Mouse (Mus musculus) heart, embryonic 11.5 days (tissue): ENCODE measurements at regions not wholly inside any gene's neighbourhood (a gene's known extent, or its start where the extent isn't known, plus 50 kb on each side); places are given as distances from the start of the nearest gene placed in this dataset.
A peak's percentile ranks its signal among the peaks of the same experiment; 100 is the strongest.

ENCODE experiments used
- ATAC-seq: fragments of 200-750 bp; cut with Nextera tagmentation; replicated peaks from 2 replicates; pipeline ENCODE4 v1.8.0; 2017; ENCODE audit warnings: moderate library complexity; ENCODE audit not compliant: insufficient number of reproducible peaks, low FRiP score, low TSS enrichment
- H3K27ac ChIP-seq: fragments of 300-500 bp; sonication (generic); 2 replicates; pipeline ENCODE4 v1.5.1; 2014; ENCODE audit warnings: mild to moderate bottlenecking, low read depth, low read length
- H3K27me3 ChIP-seq: fragments of 300-500 bp; sonication (generic); 2 replicates; pipeline ENCODE4 v1.6.1; 2014; ENCODE audit warnings: mild to moderate bottlenecking, low read length, mixed read lengths; ENCODE audit not compliant: control insufficient read depth, insufficient read depth
- H3K36me3 ChIP-seq: fragments of 300-500 bp; sonication (generic); 2 replicates; pipeline ENCODE4 v1.6.1; 2014; ENCODE audit warnings: mild to moderate bottlenecking, low read length, moderate library complexity, mixed read lengths; ENCODE audit not compliant: control insufficient read depth, insufficient read depth
- H3K4me1 ChIP-seq: fragments of 300-500 bp; sonication (generic); 2 replicates; pipeline ENCODE4 v1.6.1; 2014; ENCODE audit warnings: low read length; ENCODE audit not compliant: control insufficient read depth, insufficient read depth
- H3K4me2 ChIP-seq: fragments of 300-500 bp; sonication (generic); 2 replicates; pipeline ENCODE4 v1.6.1; 2014; ENCODE audit warnings: mild to moderate bottlenecking, moderate library complexity
- H3K4me3 ChIP-seq: fragments of 300-500 bp; sonication (generic); 2 replicates; pipeline ENCODE4 v1.5.1; 2014; ENCODE audit warnings: low read depth, low read length
- H3K9ac ChIP-seq: fragments of 300-500 bp; sonication (generic); 2 replicates; pipeline ENCODE4 v1.6.1; 2014; ENCODE audit warnings: mild to moderate bottlenecking, low read depth, low read length, moderate library complexity
- H3K9me3 ChIP-seq: fragments of 300-500 bp; sonication (generic); replicated peaks from 2 replicates; pipeline ENCODE4 v1.6.1; 2016; ENCODE audit warnings: low read length; ENCODE audit not compliant: control insufficient read depth
- WGBS: fragments of 180-500 bp; shearing (Covaris S2); extraction: QIAGEN DNeasy Blood & Tissue Kit; methylation state at CpG from one replicate; pipeline ENCODE4 v1.1.7; 2014; ENCODE audit not compliant: insufficient replicate concordance; 5-methylcytosine and 5-hydroxymethylcytosine counted together

DNA sequence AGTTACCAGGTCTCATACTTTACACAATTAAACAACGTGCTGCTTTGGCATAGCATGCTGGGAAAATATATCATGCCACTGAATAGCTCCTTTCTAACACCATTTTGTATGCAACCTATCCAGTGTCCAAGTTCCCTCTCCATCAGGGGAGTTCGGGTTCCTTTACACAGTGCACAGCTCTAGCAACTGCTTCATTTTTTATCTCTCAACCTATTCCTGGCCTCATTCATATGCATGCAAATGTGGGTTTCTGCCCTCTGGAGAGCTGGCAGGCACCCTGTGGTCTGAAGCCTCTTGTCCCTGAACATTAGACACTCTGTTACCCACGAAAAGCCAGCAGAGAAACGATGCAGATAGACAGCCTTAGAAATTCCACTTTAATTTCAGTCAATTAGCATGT, 148.3 kb upstream of the Gap43 start:
- Histone ChIP-seq H3K4me2 (no peak overlapping the region), H3K27me3 (no peaks in the 10 kb centered on the region), H3K36me3 (no peaks in the 10 kb centered on the region), H3K27ac (no peak overlapping the region), H3K4me3 (no peak overlapping the region), H3K4me1 (no peaks in the 10 kb centered on the region), H3K9ac (no peak overlapping the region), H3K9me3 (no peaks in the 10 kb centered on the region)
- WGBS = 48% methylated on average over 4 of the region's 4 CpGs
- ATAC-seq = no peak

DNA sequence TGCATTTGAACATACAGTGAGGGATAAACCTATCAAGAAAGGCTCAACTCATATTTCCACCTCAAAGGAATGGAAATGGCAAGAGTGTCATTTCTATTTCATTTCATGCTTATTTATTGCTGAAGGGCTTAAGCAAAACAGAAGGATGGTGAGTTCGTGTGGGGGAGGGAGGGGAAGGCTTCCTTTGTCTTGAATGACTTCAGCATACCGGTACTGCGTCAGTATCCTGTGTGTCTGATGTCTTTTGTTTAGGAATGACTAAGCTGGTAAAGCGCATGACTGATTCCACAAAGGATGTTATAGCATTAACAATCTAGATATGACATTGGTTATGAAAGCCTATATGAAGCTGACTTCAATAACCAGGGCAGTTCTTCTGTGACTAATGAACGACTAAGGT, 139.5 kb upstream of the Gap43 start:
- no peaks in the 10 kb centered on the region for H3K9me3 ChIP-seq
- WGBS = 66% methylated on average over 5 of the region's 5 CpGs

DNA sequence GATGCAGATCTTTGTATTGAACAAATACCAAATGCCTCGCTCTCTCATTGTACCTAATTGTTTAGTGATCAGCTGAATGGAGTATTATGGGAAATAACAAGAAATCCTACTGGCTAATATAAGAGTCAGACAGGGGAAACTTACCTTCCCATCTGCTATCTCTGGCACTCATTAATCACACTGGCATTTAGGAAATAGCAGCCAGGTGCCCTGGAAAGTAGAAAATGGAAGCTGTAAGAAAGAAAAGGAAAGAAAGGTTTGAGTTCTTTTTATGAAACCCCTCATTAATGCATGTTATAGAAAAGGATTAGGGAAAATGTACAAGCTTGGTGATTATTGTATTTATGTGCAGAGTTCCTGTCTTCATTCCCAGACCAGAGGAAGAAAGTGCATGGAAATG, 126.5 kb upstream of the Gap43 start:
- Histone ChIP-seq H3K36me3 (no peaks in the 10 kb centered on the region), H3K27me3 (no peaks in the 10 kb centered on the region), H3K4me2 (no peak overlapping the region), H3K9me3 (no peaks in the 10 kb centered on the region), H3K4me3 (no peak overlapping the region), H3K27ac (no peak overlapping the region), H3K4me1 (no peaks in the 10 kb centered on the region), H3K9ac (no peak overlapping the region)
- 81% methylated on average over 1 of the region's 1 CpGs for WGBS
- no peak for ATAC-seq

More for the DNA sequence above, 139.5 kb upstream of the Gap43 start:
- no peak overlapping the region for H3K9ac ChIP-seq
- H3K4me2 ChIP-seq = no peak overlapping the region
- no peak for ATAC-seq
- H3K4me3 ChIP-seq = no peak overlapping the region
- H3K4me1 ChIP-seq = no peaks in the 10 kb centered on the region
- H3K27me3 ChIP-seq = no peaks in the 10 kb centered on the region
- H3K27ac ChIP-seq = no peak overlapping the region
- H3K36me3 ChIP-seq = no peaks in the 10 kb centered on the region

DNA sequence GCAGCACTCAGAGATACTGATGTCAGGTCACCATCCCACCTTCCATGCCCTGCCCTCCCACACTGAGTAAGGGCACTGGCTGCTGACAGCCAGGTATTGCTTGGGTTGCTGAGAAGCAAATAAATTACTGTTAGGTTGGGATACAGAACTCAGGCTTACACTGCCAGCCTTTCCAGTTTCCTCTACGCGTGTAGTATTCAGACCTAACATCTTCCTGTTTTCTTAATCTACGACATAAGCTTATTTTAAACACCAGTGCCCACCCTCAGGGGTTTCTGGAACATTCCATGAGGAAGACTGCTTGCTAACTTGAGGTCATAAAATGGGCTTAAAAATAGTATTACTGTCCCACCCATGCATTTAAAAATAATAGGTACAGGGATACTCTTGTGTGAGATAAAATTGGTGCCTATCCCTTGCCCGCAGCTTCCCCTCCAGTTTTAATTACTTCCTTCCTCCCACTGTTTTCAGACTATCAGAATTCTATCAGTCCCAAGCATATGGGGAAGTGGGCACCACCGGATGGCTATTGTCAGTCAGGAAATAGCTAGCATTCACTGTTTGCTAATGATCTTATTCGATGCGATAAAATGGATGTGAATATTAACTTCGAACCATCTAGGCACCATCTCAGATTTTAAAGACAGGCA, 116.0 kb upstream of the Gap43 start:
- no peaks in the 10 kb centered on the region; the same call in 1 of the 2 replicates for H3K4me1 ChIP-seq
- no peak for ATAC-seq
- H3K27me3 ChIP-seq = no peaks in the 10 kb centered on the region
- H3K9me3 ChIP-seq = no peaks in the 10 kb centered on the region
- H3K9ac ChIP-seq = no peak overlapping the region
- no peak overlapping the region for H3K27ac ChIP-seq
- no peak overlapping the region for H3K4me2 ChIP-seq
- no peaks in the 10 kb centered on the region for H3K36me3 ChIP-seq
- WGBS = 52% methylated on average over 8 of the region's 8 CpGs
- no peak overlapping the region for H3K4me3 ChIP-seq

DNA sequence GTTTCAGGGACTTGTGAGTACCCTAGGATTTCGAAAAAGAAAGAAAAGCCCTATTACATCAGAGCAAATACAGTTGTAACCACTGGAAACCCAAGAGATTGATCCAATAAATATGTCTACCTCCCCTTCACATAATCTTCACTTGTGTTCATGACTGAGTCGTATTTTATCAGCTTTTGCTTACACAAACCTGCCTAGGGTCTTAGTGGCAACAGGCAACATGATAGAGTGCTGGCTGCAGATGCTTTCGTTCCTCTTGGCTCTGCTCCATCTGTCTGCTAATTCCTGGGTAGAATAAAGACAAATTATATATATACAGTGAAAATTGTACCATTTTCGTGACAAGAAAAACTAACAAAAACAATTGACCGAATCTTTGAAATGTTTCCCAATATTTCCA, 112.9 kb upstream of the Gap43 start:
- Histone ChIP-seq H3K4me3 (no peak overlapping the region), H3K27me3 (no peaks in the 10 kb centered on the region), H3K27ac (no peak overlapping the region), H3K36me3 (no peaks in the 10 kb centered on the region), H3K9me3 (peaks cover 3% of the 10 kb centered on the region; the same call in 1 of the 2 replicates), H3K9ac (no peak overlapping the region), H3K4me2 (no peak overlapping the region), H3K4me1 (no peaks in the 10 kb centered on the region)
- WGBS = 65% methylated on average over 5 of the region's 5 CpGs
- ATAC-seq = no peak

DNA sequence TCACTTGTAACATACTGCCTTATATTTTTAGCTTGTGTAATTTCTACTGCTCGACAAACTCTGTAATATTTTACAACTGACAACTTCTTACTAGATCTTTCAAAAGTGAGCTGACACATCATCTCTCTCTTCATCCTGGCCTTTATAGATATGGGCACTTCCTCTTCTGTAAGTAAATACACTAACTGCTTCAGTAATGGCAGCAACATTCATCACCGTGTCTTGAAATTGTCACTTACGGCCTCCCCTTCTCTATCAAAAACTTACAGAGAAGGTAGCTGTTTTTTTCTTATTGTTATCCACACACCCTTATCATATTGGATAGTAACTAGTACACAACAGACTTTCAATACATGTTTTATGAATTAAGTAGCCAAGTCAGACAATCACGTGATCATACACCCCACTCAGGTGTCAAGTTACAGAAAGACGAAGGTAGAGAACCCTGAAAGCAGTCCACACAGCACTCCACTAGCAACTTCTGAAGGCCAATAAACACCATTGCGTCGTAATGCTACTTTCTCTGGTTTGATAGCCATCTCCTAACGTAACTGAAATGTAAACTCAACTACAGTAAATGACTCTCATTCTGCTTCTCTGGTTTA, 109.5 kb upstream of the Gap43 start:
- no peak overlapping the region for H3K27ac ChIP-seq
- no peaks in the 10 kb centered on the region for H3K27me3 ChIP-seq
- no peak overlapping the region for H3K4me3 ChIP-seq
- no peak for ATAC-seq
- H3K36me3 ChIP-seq = no peaks in the 10 kb centered on the region
- WGBS = 78% methylated on average over 8 of the region's 8 CpGs
- H3K4me1 ChIP-seq = no peaks in the 10 kb centered on the region
- no peak overlapping the region for H3K9ac ChIP-seq
- H3K4me2 ChIP-seq = no peak overlapping the region
- H3K9me3 ChIP-seq = peaks cover 3% of the 10 kb centered on the region; the same call in 1 of the 2 replicates

DNA sequence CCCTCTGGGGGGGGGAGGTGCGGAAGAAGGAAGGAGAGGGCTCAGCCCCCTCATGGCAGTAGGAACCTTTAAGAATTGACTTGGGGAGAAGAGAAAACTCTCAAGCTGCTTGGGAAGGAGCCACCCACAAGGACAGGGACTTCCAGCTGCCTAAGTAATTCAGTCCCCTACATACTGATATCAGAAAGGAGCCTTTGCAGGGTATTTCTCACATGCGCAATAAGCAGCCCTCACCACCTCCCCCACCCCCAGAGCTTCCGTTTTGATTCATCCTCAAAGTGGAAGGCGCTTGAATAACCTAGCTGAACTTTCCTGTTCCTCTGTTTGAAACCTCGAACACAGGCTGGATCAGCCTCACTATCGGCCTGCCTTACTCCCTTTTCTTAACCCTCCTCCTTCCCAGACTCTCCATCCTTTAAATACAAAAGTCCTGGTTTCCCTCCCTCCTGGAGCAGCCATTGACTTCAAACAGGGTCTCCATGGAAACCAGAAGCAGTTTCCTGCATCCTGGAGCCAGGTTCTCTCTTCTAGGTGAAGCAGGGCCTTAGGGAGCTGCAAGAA, 104.5 kb upstream of the Gap43 start:
- WGBS = 22% methylated on average over 6 of the region's 6 CpGs
- Histone ChIP-seq H3K9me3 (peaks cover 3% of the 10 kb centered on the region; the same call in 1 of the 2 replicates), H3K4me3 (peak overlapping the region; percentile 17; the same call in 1 of the 2 replicates), H3K27me3 (no peaks in the 10 kb centered on the region), H3K27ac (no peak overlapping the region), H3K4me2 (peak overlapping the region; percentile 54), H3K4me1 (0 out of 2 replicates have a peak, but pooled peaks cover 3% of the 10 kb centered on the region), H3K9ac (0 out of 2 replicates have a peak overlapping the region, but pooled peaks have one; percentile 43), H3K36me3 (no peaks in the 10 kb centered on the region)
- no peak for ATAC-seq

DNA sequence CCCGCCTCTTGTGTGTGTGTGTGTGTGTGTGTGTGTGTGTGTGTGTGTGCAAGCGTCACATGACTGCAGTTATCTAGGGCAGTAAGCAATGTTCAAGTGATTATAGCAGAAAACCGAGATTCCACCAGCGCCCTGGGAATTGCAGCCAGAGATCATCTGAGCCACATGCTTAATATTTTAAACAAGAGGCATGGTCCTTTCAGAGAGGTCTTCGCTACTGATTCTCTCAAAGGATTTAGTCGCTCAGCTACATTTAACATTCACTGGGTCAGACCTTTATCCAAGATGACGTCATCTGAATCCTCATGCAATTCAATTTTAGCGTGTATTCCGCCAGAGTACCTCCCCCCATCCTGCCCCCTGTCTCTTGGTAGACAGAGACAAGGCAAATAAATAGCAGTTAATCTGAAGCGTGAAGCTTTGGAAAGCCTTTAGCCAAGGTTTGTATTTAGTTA, 104.0 kb upstream of the Gap43 start:
- ATAC-seq = no peak
- Histone ChIP-seq H3K27ac (no peak overlapping the region), H3K4me2 (peak overlapping the region; percentile 54), H3K4me1 (0 out of 2 replicates have a peak, but pooled peaks cover 3% of the 10 kb centered on the region), H3K9me3 (peaks cover 3% of the 10 kb centered on the region; the same call in 1 of the 2 replicates), H3K36me3 (no peaks in the 10 kb centered on the region), H3K4me3 (peak overlapping the region; percentile 17; the same call in 1 of the 2 replicates), H3K27me3 (no peaks in the 10 kb centered on the region), H3K9ac (0 out of 2 replicates have a peak overlapping the region, but pooled peaks have one; percentile 43)
- WGBS = 48% methylated on average over 10 of the region's 10 CpGs
